Mouse (Mus musculus) erythroblast, embryonic 14.5 days (primary cell): ENCODE data around the gene Dynll2. TPM values are rescaled to one million over a fixed set of nuclear protein-coding genes. Genes with fewer than 3 reads are reported as not detected.
A peak's percentile ranks its signal among the peaks of the same experiment; 100 is the strongest.
"Not testable (repeated sequence)": the region's sequence is repeated elsewhere in the genome, so short reads cannot be mapped to it uniquely, and the experiment has no call there.

ENCODE experiments used
- H3K27me3 ChIP-seq: 2 replicates; pipeline ENCODE4 v1.6.1; 2012; ENCODE audit warnings: inconsistent platforms; ENCODE audit not compliant: control insufficient read depth
- H3K36me3 ChIP-seq: 2 replicates; pipeline ENCODE4 v1.6.1; 2012; ENCODE audit warnings: mild to moderate bottlenecking, inconsistent platforms; ENCODE audit not compliant: control insufficient read depth
- H3K4me1 ChIP-seq: 2 replicates; pipeline ENCODE4 v1.6.1; 2012; ENCODE audit warnings: inconsistent platforms; ENCODE audit not compliant: control insufficient read depth
- H3K4me3 ChIP-seq: replicated peaks from 2 replicates; pipeline ENCODE3; 2012; ENCODE audit warnings: moderate library complexity, mild to moderate bottlenecking, inconsistent platforms
- H3K9me3 ChIP-seq: 2 replicates; pipeline ENCODE4 v1.6.1; 2012; ENCODE audit warnings: low read length, inconsistent platforms, mixed read lengths; ENCODE audit not compliant: control insufficient read depth
- GATA1 ChIP-seq: IDR thresholded peaks from 2 replicates; pipeline ENCODE4 v1.6.1; 2012; ENCODE audit warnings: low read length, inconsistent platforms, mixed read lengths
- TAL1 ChIP-seq: IDR thresholded peaks from 3 replicates; pipeline ENCODE4 v1.6.1; 2012; ENCODE audit warnings: low read length, inconsistent platforms, mixed read lengths
- polyA plus RNA-seq: library from polyadenylated mRNA; stranded (reverse); fragments of >175 nt; gene quantifications from 2 replicates; pipeline ENCODE4 v1.2.3, GENCODE M21; 2012

Gene Dynll2
- polyA plus RNA-seq, 1 experiment: 3.3 TPM

DNA sequence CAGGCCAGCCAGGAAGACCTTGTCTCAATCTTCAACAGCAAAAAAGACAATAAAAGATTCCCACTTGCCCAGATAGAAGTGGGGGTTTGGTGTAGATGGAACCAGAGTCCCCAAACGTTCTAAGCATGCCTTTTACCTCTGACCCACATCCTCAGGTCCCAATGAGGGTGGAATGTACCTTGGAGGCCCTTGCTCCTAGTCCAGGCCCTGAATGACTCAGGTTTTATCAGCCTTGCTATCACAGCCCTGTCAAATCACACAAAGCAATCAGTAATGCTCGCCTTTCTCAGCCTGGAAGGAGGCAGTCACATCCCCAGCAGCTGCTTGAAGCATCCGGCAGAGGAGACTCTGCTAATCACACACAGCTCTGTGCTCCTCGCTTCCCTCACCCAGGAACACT lies 15.4 kb upstream of the Dynll2 start:
- H3K4me3 ChIP-seq: no peak overlapping the region
- no peak for TF ChIP-seq TAL1
- no peak for TF ChIP-seq GATA1
- no peaks in the 10 kb centered on the region for H3K36me3 ChIP-seq
- no peaks in the 10 kb centered on the region for H3K9me3 ChIP-seq
- H3K27me3 ChIP-seq: no peaks in the 10 kb centered on the region
- H3K4me1 ChIP-seq: no peaks in the 10 kb centered on the region

DNA sequence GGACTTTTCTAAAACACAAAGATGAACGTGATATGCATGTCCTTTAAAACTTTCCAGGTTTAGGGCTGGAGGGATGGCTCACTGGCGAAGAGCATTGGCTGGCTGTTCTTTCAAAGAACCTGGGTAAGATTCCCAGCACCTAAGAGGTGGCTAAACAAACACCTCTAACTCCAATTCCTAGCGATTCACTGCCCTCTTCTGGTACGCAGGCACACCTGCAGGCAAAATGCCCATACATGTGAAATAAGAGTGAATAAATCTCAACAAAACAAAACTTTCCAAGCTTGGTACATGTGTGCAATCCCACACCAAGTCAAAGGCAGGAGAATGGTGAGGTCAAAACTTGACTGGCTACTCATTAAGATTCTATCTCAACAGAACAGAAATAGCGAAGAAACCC lies 12.4 kb upstream of the Dynll2 start:
- no peaks in the 10 kb centered on the region for H3K9me3 ChIP-seq
- no peak overlapping the region for H3K4me3 ChIP-seq
- no peaks in the 10 kb centered on the region for H3K27me3 ChIP-seq
- no peaks in the 10 kb centered on the region for H3K36me3 ChIP-seq
- H3K4me1 ChIP-seq: no peaks in the 10 kb centered on the region
- no peak for TF ChIP-seq TAL1
- no peak for TF ChIP-seq GATA1

DNA sequence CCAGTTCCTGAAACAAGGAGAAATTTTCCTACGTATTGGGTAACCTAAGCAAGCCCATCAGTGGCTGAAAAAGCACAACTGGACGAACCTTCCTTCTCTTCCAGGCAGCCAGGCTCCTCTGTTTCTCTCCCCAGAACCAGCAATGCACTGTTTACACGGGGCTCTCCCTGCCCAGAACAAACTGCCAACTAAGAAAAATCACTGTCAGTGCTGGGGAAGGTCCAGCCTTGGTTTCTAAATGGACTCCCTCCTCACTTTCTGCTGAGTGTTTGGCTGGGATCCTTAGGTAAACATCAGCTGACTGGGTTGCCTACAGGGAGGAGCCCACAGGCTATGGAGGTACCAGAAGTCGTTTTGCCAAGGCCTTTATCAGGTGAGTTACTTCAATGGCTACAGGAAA lies 4.5 kb upstream of the Dynll2 start:
- peaks cover 12% of the 10 kb centered on the region for H3K4me1 ChIP-seq
- peaks cover 2% of the 10 kb centered on the region; the same call in 1 of the 2 replicates for H3K27me3 ChIP-seq
- H3K4me3 ChIP-seq: no peak overlapping the region
- TF ChIP-seq GATA1: no peak
- no peak for TF ChIP-seq TAL1
- no peaks in the 10 kb centered on the region for H3K36me3 ChIP-seq
- H3K9me3 ChIP-seq: no peaks in the 10 kb centered on the region

- TF ChIP-seq GATA1 (no peak), TAL1 (no peak)
- Histone ChIP-seq H3K4me3 (peak overlapping the region; percentile 93), H3K4me1 (peaks cover 42% of the 10 kb centered on the region), H3K27me3 (peaks cover 2% of the 10 kb centered on the region; the same call in 1 of the 2 replicates), H3K36me3 (peaks cover 24% of the 10 kb centered on the region), H3K9me3 (no peaks in the 10 kb centered on the region)
These were observed 528 bp upstream of the Dynll2 start for GRCm38 (mm10) chr11:87987861-87988260.

GRCm38 (mm10) chr11:87986141-87986741 lies 1.1 kb downstream of the Dynll2 start:
- H3K4me3 ChIP-seq: peak overlapping the region; percentile 93
- TF ChIP-seq TAL1 (no peak), GATA1 (no peak)
- H3K27me3 ChIP-seq: peaks cover under 1% of the 10 kb centered on the region; the same call in 1 of the 2 replicates
- H3K36me3 ChIP-seq: peaks cover 39% of the 10 kb centered on the region
- no peaks in the 10 kb centered on the region for H3K9me3 ChIP-seq
- H3K4me1 ChIP-seq: peaks cover 40% of the 10 kb centered on the region

GRCm38 (mm10) chr11:87985643-87986042 lies 1.7 kb downstream of the Dynll2 start:
- no peak for TF ChIP-seq TAL1
- no peak for TF ChIP-seq GATA1
- Histone ChIP-seq H3K9me3 (no peaks in the 10 kb centered on the region), H3K36me3 (peaks cover 45% of the 10 kb centered on the region), H3K4me1 (peaks cover 40% of the 10 kb centered on the region), H3K4me3 (peak overlapping the region; percentile 93), H3K27me3 (no peaks in the 10 kb centered on the region)

DNA sequence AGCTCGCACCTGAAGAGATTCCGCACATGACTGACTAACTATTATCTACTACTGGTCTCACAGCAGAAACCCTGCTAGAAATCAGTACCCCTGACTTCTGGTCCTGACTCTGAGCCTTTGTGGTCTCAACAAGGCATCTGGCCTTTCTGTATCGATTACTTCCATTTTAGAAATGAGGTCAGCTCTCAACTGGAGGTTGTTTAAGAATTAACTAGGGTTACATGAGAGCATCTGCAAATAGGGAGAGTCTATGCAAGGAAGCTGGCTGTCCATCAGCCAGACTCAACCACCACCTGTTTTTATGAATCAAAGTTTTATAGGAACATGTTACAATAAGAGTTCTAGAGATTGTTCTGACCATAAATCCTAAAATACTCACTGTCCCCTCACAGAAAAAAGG lies 2.8 kb downstream of the Dynll2 start:
- Histone ChIP-seq H3K9me3 (no peaks in the 10 kb centered on the region), H3K36me3 (peaks cover 56% of the 10 kb centered on the region), H3K27me3 (no peaks in the 10 kb centered on the region), H3K4me3 (no peak overlapping the region), H3K4me1 (peaks cover 40% of the 10 kb centered on the region)
- no peak for TF ChIP-seq GATA1
- no peak for TF ChIP-seq TAL1

DNA sequence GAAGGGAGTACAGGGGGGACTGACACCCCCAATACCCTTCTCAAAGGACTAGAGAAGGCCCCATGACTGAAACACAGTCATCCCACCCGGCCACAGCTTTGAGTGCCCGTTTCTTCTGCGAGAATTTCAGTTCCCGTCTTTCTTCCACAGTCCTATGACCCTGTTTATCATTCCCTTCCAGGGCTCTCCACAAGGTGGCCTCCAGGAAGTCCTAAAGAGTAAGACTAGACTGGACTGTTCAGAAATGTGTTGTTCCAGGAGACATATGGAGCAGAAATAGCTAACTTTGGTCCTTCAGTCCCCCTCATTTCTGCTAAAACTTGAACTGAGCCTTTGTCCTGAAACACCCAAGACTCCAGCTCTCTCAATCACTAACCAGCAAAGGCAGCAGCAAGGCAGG lies 8.4 kb downstream of the Dynll2 start:
- TF ChIP-seq TAL1: no peak
- TF ChIP-seq GATA1: no peak
- Histone ChIP-seq H3K9me3 (no peaks in the 10 kb centered on the region), H3K4me3 (no peak overlapping the region), H3K36me3 (peaks cover 66% of the 10 kb centered on the region), H3K27me3 (no peaks in the 10 kb centered on the region; the same call in 1 of the 2 replicates), H3K4me1 (peaks cover 8% of the 10 kb centered on the region)

DNA sequence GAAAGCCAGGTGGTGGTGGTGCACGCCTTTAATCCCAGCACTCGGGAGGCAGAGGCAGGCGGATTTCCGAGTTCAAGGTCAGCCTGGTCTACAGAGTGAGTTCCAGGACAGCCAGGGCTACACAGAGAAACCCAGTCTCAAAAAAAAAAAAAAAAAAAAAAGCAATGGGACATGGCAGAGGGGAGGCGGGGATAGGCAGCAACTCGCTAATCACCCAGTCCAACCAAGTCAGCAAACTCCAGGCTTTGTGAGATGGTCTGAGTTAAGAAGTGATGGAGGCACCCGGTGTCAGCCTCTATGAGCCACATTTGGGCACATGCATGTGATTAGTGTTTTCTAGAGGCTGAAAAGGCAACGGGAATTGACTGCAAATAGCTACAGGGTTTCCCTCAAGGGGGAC lies 10.3 kb downstream of the Dynll2 start:
- H3K4me1 ChIP-seq, H3K9me3 ChIP-seq, H3K4me3 ChIP-seq, H3K27me3 ChIP-seq: not testable (repeated sequence)
- H3K36me3 ChIP-seq: peaks cover 49% of the 10 kb centered on the region

- H3K36me3 ChIP-seq: peaks cover 25% of the 10 kb centered on the region
- no peak for TF ChIP-seq GATA1
- TF ChIP-seq TAL1: no peak
- peaks cover 2% of the 10 kb centered on the region for H3K4me1 ChIP-seq
- H3K4me3 ChIP-seq: no peak overlapping the region
- H3K27me3 ChIP-seq: peaks cover 8% of the 10 kb centered on the region
- H3K9me3 ChIP-seq: no peaks in the 10 kb centered on the region
These were observed 12.7 kb downstream of the Dynll2 start for GRCm38 (mm10) chr11:87974477-87975181.
